Mouse (Mus musculus) megakaryocyte-erythroid progenitor cell, adult 5 weeks (primary cell): ENCODE data around the gene Wnt6. TPM values are rescaled to one million over a fixed set of nuclear protein-coding genes. Genes with fewer than 3 reads are reported as not detected.

Experiments
- polyA plus RNA-seq: library from polyadenylated mRNA; stranded (reverse); fragments of >175 nt; gene quantifications from 2 replicates; pipeline ENCODE4 v1.2.3, GENCODE M21; 2012

Wnt6 gene
- polyA plus RNA-seq: 0.91 and 1.3 TPM in 2 replicates

DNA sequence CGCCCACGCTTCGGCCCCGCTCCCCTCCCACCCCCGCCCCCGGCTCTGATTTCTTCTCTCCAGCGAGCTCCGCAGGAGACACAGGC, at the start of gene Wnt6:
Gene Wnt6, plus strand, starts transcription at position 48 of the 86 bp plus-strand sequence.

GRCm38 (mm10) chr1:74748643-74749271, 22.9 kb upstream of the Wnt6 start, which contains the start of gene Prkag3:
Gene Prkag3 (minus strand): TSS chr1:74749221.

DNA sequence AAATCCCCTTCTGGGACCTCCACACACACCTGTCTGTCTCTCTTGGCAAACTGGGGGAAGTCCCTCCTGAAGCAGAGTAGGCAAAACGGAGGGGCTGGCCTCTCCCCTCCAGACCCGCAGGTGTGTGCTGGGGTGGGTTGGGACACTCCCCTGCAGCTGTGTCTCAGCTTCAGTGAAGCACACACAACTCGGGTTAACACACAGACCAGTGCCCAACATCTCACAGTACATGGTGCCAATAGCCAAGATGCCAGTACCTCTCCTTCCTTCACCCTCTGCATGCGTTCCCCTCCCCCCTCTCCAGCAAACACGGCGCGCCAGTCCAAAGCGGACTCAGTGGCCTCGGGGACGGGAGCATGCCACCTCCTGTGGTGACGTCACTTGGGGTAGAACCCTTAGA, 19.6 kb downstream of the Wnt6 start, which contains the start of gene Wnt10a:
Gene Wnt10a, plus strand, starts transcription at position 268 of the 400 bp plus-strand sequence.

Other genes starting within 250 kb of the Wnt6 start
- not detected in 2 replicates for gene Plcd4, start 229.0 kb upstream of the Wnt6 start, polyA plus RNA-seq
- gene Usp37, start 227.6 kb upstream of the Wnt6 start, polyA plus RNA-seq: 2.0 and 2.9 TPM in 2 replicates
- 12.2 and 16.2 TPM in 2 replicates for gene Zfp142, start 183.6 kb upstream of the Wnt6 start, polyA plus RNA-seq
- gene Bcs1l, start 183.6 kb upstream of the Wnt6 start, polyA plus RNA-seq: 3.9 and 4.0 TPM in 2 replicates
- 10.2 and 12.5 TPM in 2 replicates for gene Rnf25, start 170.5 kb upstream of the Wnt6 start, polyA plus RNA-seq
- gene Stk36, start 170.4 kb upstream of the Wnt6 start, polyA plus RNA-seq: 0.04 and 0.17 TPM in 2 replicates
- 14.3 and 20.3 TPM in 2 replicates for gene Ttll4, start 110.1 kb upstream of the Wnt6 start, polyA plus RNA-seq
- 1.7 and 2.8 TPM in 2 replicates for gene Cyp27a1, start 58.3 kb upstream of the Wnt6 start, polyA plus RNA-seq
- gene Prkag3, start 22.7 kb upstream of the Wnt6 start, polyA plus RNA-seq: not detected in 2 replicates
- 0.17 and 1.3 TPM in 2 replicates for gene Wnt10a, start 19.6 kb downstream of the Wnt6 start, polyA plus RNA-seq
- 0.04 and 0.05 TPM in 2 replicates for gene Cdk5r2, start 83.0 kb downstream of the Wnt6 start, polyA plus RNA-seq
- gene Fev, start 113.5 kb downstream of the Wnt6 start, polyA plus RNA-seq: 0.65 TPM in 1 of 2 replicates, not detected in the other
- gene Cryba2, start 121.3 kb downstream of the Wnt6 start, polyA plus RNA-seq: not detected in 2 replicates
- 0.02 and 0.03 TPM in 2 replicates for gene Cfap65, start 163.7 kb downstream of the Wnt6 start, polyA plus RNA-seq
- gene Ihh, start 179.8 kb downstream of the Wnt6 start, polyA plus RNA-seq: 0.17 and 0.60 TPM in 2 replicates